Mouse (Mus musculus) lung, postnatal 0 days (tissue): Measurements from ENCODE around the gene Cd93.

Experiments used
- CTCF ChIP-seq: IDR thresholded peaks from 2 replicates; pipeline ENCODE4 v1.5.1; 2016; ENCODE audit warnings: antibody characterized with exemption, mild to moderate bottlenecking
- EP300 ChIP-seq: IDR thresholded peaks from 2 replicates; pipeline ENCODE4 v1.6.1; 2016; ENCODE audit warnings: antibody characterized with exemption, mild to moderate bottlenecking, control low read depth

- TF ChIP-seq CTCF: no peak
- no peak for TF ChIP-seq EP300
Observed at GRCm38 (mm10) chr2:148446446-148446845, 3.1 kb upstream of the Cd93 start.
